Mouse (Mus musculus): ENCODE measurements around the gene Tspan18. TPM values are rescaled to one million over a fixed set of nuclear protein-coding genes. Genes with fewer than 3 reads are reported as not detected.

Tspan18 gene
- polyA plus RNA-seq, 1 experiment from 2014 or later, result 41.8 TPM

DNA sequence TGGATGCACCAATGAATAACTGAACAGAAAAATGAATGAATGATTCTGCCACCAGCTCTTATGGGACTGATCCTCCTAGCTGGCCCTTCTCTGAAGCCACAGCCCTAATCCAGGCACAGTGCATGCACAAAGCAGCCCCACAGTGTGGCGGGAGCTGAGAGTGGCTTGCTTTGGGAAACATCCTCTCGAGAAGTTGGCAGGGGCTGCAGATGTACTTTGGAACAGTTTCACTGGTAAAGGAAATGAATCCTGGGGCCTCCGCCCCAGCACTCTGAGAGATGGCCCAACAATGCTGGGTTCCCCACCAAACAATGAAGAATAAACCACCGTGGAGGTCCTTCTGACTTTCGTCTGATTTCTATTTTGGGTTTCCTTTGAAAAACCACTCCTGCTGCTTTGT, 64.2 kb downstream of the Tspan18 start:
- no peaks in the 10 kb centered on the region for H3K27me3 ChIP-seq
- no peak overlapping the region for H3K4me2 ChIP-seq
- ATAC-seq (ENCODE audit: low read depth), result no peak
- H3K4me3 ChIP-seq, result no peak overlapping the region
- H3K4me1 ChIP-seq (replicated peaks), result peaks cover 93% of the 10 kb centered on the region
- H3K9ac ChIP-seq, result no peak overlapping the region
- no peaks in the 10 kb centered on the region for H3K36me3 ChIP-seq
- H3K9me3 ChIP-seq, result no peaks in the 10 kb centered on the region
- H3K27ac ChIP-seq (replicated peaks), result peak overlapping the region; percentile 46
- WGBS, result 45% methylated on average over 5 of the region's 5 CpGs

DNA sequence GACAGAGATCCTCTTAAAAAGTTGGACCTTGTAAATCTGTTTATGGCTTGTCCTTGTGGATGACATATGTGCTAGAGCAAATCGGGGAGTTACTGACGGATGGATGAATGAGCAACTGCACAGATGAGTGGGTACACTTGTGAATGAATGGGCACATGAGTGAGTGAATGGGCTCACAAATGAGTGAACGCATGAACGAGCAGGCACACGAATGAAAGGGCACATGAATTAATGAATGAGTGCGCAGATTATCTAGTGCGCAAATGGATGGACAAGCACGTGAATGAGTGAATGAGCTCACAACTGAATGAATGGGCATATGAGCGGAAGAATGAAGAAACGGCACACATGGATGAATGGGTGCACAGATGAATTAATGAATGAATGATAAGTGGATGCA, 64.7 kb downstream of the Tspan18 start:
- H3K9me3 ChIP-seq, result no peaks in the 10 kb centered on the region
- H3K4me3 ChIP-seq, result no peak overlapping the region
- no peaks in the 10 kb centered on the region for H3K27me3 ChIP-seq
- no peak overlapping the region for H3K4me2 ChIP-seq
- no peak for ATAC-seq (ENCODE audit: low read depth)
- H3K27ac ChIP-seq (replicated peaks), result no peak overlapping the region
- H3K9ac ChIP-seq, result no peak overlapping the region
- WGBS, result 76% methylated on average over 10 of the region's 10 CpGs
- H3K36me3 ChIP-seq, result no peaks in the 10 kb centered on the region
- peaks cover 91% of the 10 kb centered on the region for H3K4me1 ChIP-seq (replicated peaks)

DNA sequence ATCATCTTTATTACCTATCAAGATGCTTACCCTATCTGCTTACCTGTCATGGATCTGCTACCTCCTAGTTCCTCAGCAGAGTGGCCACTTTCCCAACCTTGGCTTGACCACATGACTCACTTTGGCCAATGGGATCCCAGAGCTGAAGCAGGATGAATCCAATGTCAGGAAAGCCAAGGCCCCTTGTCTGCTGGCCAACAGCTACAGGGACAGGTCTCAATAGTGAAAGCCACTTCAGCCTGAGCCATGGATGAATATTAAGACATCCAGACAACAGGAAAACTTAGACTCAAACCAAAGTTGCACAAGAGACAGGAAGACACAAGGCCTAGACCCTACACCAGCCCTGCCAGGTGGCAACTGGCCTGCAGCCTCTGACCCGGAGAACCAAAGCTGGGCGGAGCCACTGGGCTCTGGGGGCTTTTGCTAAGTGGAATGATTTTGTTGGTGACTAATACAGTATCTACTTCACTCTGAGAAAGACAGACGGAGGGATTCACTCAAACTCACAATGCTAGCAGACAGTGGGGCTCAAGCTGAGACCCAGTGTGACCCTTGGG, 65.5 kb downstream of the Tspan18 start:
- Histone ChIP-seq H3K4me3 (no peak overlapping the region), H3K36me3 (no peaks in the 10 kb centered on the region), H3K27ac (replicated peaks) (peak overlapping the region; percentile 63; the same call in 1 of the 2 replicates), H3K4me1 (replicated peaks) (peaks cover 83% of the 10 kb centered on the region), H3K4me2 (no peak overlapping the region), H3K27me3 (no peaks in the 10 kb centered on the region), H3K9me3 (no peaks in the 10 kb centered on the region), H3K9ac (no peak overlapping the region)
- 89% methylated on average over 3 of the region's 3 CpGs for WGBS
- no peak for ATAC-seq (ENCODE audit: low read depth)

DNA sequence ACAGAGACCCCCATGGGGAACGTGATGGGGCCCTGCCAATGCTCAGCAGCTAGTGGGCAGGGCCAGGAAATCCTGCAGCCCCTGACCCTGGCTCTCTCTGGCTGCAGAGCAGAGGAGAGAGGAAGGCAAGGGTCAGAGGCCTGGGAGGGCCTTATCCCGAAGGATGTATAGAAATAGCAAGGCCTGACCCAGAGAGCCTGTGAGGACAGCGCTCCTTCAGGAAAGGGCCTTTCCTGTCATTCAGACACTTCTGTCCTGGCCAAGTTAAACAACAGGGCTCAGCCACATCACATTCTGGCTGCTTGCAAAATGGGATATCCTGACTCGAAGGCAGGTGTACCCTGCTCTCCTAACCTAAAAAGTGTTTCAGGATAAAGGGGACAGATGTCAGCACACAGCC, 66.5 kb downstream of the Tspan18 start:
- Histone ChIP-seq H3K4me3 (no peak overlapping the region), H3K9me3 (no peaks in the 10 kb centered on the region), H3K36me3 (no peaks in the 10 kb centered on the region), H3K9ac (0 out of 2 replicates have a peak overlapping the region, but pooled peaks have one; percentile 0), H3K4me2 (no peak overlapping the region), H3K4me1 (replicated peaks) (peaks cover 83% of the 10 kb centered on the region), H3K27ac (replicated peaks) (peak overlapping the region; percentile 63), H3K27me3 (no peaks in the 10 kb centered on the region)
- ATAC-seq (ENCODE audit: low read depth), result no peak
- 70% methylated on average over 4 of the region's 4 CpGs for WGBS

DNA sequence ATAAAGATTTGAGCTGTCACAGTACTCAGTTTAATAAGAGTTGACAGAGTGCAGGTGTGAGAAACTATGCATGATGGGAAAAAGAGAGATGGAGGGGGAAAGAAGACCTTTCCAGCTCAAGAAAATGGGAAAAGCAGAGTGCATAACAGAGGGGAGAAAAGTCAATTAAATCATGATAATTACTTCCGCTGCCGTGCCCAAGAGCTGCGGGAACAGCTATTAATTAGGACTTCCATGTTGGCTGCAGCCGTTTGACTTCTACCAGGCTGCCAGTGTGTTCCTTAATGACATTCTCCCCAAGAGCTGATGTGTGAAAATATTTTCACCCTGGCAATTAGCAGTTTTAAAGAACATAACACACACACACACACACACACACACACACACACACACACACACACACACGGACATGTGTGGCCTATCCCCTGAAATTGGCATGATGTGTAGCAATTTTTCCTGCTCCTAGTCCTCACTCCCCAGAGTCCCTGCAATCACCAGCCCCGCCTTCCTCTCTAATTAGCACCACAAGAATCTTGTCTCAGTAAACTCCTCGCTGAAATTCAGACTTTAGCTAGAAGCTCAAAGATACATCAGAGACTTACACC, 67.6 kb downstream of the Tspan18 start:
- H3K27me3 ChIP-seq, result no peaks in the 10 kb centered on the region
- 0 out of 2 replicates have a peak, but pooled peaks have one; percentile 26 for ATAC-seq (ENCODE audit: low read depth)
- H3K36me3 ChIP-seq, result no peaks in the 10 kb centered on the region
- peak overlapping the region; percentile 63 for H3K27ac ChIP-seq (replicated peaks)
- H3K9me3 ChIP-seq, result no peaks in the 10 kb centered on the region
- 30% methylated on average over 7 of the region's 7 CpGs for WGBS
- H3K9ac ChIP-seq, result no peak overlapping the region
- H3K4me2 ChIP-seq, result peak overlapping the region; percentile 1; the same call in 1 of the 2 replicates
- H3K4me3 ChIP-seq, result no peak overlapping the region
- peaks cover 83% of the 10 kb centered on the region for H3K4me1 ChIP-seq (replicated peaks)

DNA sequence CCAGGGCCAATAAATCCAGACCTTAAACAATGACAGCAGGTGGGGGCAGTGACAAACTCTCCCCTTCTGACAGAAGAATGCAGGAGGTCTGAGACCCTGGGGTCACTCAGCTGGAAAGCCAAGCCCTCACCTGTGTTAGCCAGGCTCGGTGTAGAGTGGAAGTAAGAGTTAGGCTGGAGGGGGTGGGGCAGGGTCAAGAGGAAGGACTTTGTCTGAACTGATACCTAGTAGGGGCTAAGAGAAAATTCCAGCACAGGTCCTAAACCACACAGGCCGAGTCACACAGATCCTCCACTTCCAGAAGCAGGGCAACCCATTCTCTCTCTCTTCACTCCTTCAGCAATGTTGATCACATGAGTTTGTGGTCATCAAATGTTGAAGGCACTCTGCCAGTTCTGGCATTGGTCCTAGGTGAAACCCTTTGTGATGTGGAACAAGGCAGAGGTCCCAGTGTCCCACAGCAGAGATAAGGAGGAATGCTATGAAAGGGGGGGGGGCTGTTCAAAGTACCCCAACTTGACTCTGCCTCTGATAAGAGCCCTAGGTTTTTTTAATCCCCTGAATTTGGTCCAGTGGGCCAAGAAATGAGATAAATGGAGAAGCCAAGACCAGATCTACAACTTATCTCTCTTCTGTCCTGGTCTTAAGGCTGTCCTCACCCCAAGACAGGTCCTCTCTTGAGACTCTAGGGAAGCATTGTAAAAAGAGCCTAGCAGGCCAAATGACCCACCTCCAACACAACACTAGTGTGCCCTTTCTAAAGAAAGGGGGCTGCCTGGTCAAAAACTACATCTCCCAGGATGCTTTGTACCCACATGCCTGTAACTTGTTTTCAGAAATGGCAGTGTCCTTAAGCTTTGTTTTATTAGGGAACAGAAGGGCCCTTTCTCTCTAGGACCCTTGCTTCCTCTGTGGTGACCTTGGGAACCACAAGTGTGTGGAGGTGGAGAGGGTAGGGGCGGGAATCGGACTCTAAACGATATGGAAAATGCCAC, 71.7 kb downstream of the Tspan18 start:
- 65% methylated on average over 5 of the region's 5 CpGs for WGBS
- no peak overlapping the region for H3K4me2 ChIP-seq
- no peaks in the 10 kb centered on the region for H3K27me3 ChIP-seq
- peak overlapping the region; percentile 59 for H3K27ac ChIP-seq (replicated peaks)
- peaks cover 83% of the 10 kb centered on the region for H3K4me1 ChIP-seq (replicated peaks)
- no peaks in the 10 kb centered on the region for H3K36me3 ChIP-seq
- H3K9ac ChIP-seq, result no peak overlapping the region
- H3K9me3 ChIP-seq, result no peaks in the 10 kb centered on the region
- H3K4me3 ChIP-seq, result no peak overlapping the region
- no peak for ATAC-seq (ENCODE audit: low read depth)

DNA sequence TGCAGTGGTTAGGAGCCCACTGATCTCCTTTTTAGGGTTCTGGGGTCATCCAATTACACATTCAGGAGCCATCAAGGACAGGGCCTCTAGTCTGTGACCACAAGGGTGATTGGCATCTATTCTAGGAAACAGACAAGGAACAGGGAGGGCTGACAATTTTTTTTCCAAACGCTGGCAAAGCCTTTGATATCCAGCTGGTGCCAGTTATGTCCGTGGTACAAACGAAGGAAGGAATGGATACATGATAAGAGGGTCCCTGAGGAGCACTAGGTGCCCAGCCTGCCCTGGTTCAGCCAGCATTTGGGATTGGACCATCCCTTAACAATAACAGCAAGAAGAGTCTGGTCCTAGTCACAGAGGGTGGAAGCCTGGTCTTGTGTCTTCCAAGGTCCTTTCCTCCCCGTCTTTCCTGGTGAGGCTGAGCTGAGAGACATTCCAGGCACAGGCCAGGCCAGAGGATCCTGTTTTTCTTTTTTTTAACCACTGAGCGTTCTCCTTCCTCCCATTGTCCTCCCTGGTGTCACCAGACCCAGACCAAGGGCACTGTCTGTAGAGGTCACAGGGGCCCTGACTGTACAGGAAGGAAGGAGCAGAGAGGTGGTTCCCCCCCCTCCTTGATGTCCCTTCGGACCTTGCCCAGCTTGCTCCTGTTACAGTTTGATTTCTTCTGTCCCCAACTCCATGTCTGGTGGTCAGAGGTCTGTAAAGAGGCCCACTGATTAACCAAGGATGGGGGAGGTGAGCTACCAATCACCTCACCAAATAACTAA, 72.6 kb downstream of the Tspan18 start:
- Histone ChIP-seq H3K27me3 (no peaks in the 10 kb centered on the region), H3K4me2 (no peak overlapping the region), H3K9ac (no peak overlapping the region), H3K4me3 (no peak overlapping the region), H3K36me3 (no peaks in the 10 kb centered on the region), H3K4me1 (replicated peaks) (peaks cover 83% of the 10 kb centered on the region), H3K9me3 (no peaks in the 10 kb centered on the region), H3K27ac (replicated peaks) (peak overlapping the region; percentile 59)
- WGBS, result 44% methylated on average over 6 of the region's 6 CpGs
- no peak for ATAC-seq (ENCODE audit: low read depth)

DNA sequence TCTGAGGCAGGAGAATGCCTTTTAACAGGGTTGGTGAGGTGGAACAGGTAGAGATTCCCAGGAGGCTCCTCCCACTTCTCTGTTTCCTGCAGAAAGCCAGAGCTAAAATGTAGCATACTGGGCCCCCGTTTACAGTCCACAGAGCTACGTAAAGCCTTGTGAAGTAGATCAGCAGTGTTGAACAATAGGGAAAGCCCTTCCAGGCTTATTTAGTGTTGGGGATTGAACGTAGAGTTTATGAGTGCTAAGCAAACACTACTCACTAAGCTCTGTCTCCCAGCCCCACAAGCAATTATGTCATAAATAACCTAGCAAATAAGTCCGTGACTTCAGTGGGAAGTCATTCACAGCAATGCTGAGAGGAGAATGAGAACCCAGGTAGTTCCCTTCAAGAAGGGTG, 76.7 kb downstream of the Tspan18 start:
- Histone ChIP-seq H3K4me2 (no peak overlapping the region), H3K36me3 (no peaks in the 10 kb centered on the region), H3K9ac (no peak overlapping the region; the same call in 1 of the 2 replicates), H3K4me3 (no peak overlapping the region), H3K27me3 (no peaks in the 10 kb centered on the region), H3K27ac (replicated peaks) (peak overlapping the region; percentile 71), H3K9me3 (no peaks in the 10 kb centered on the region), H3K4me1 (replicated peaks) (peaks cover 81% of the 10 kb centered on the region)
- ATAC-seq (ENCODE audit: low read depth), result no peak
- WGBS, result 14% methylated on average over 4 of the region's 4 CpGs

DNA sequence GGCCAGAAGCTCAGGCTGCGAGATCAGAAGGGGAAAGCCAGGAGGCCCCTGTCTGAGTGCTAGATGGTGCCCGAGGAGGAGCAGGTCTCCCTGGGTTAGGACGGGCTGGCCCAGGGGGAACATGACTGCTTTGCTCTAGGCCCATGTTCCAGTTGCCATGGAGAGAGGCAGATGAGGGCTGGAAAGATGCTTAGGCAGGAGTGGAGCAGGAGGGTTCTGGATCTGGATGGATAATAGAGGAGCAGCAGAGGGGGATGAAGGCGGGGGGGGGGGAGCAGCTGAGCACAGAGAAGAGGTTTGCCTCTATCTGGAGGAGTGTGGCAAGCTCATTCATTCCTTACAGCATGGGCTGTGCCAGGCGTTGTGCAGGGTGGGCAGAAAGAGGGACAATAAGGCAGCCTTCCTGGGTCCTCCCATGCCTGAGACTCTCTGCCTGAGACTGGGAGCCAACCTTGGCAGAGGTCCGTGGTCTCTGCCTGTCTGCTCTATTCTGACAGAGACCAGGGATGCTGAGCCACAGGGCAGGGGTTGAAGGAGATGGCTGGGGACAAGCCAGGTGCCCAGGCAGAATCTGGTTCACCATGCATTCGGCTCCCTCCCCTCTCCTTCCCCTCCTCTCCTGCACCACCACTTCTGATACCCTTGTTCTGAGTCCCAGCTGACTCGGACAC, 77.4 kb downstream of the Tspan18 start:
- H3K4me3 ChIP-seq, result no peak overlapping the region
- peak overlapping the region; percentile 71 for H3K27ac ChIP-seq (replicated peaks)
- H3K9me3 ChIP-seq, result no peaks in the 10 kb centered on the region
- 54% methylated on average over 8 of the region's 8 CpGs for WGBS
- H3K4me2 ChIP-seq, result no peak overlapping the region
- peak overlapping the region; percentile 41 for H3K9ac ChIP-seq
- H3K36me3 ChIP-seq, result no peaks in the 10 kb centered on the region
- H3K27me3 ChIP-seq, result no peaks in the 10 kb centered on the region
- H3K4me1 ChIP-seq (replicated peaks), result peaks cover 80% of the 10 kb centered on the region
- peak; percentile 16; the same call in 1 of the 2 replicates for ATAC-seq (ENCODE audit: low read depth)

DNA sequence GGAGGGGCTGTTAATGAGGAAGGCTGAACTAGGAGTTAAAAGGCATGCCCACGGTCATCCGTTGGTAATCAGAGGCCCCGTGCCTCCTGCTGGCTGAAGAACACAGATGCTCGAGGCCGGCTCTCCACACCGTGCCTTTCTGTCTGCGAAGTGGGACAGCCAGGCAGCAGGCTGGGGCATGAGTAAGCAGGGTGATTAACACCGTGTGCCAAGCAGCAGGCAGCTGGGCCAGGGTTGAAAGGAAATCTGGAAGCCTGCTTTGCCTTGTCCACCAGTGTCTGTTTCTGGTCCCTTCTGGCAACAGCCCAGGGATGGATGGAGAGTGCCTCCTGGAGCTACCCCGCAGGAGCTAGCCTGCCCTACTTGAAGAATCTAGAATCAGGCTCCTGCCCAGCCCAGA, 81.9 kb downstream of the Tspan18 start:
- Histone ChIP-seq H3K27ac (replicated peaks) (peak overlapping the region; percentile 56), H3K9ac (no peak overlapping the region; the same call in 1 of the 2 replicates), H3K27me3 (no peaks in the 10 kb centered on the region), H3K9me3 (no peaks in the 10 kb centered on the region), H3K36me3 (no peaks in the 10 kb centered on the region), H3K4me2 (no peak overlapping the region), H3K4me1 (replicated peaks) (peaks cover 84% of the 10 kb centered on the region), H3K4me3 (no peak overlapping the region)
- ATAC-seq (ENCODE audit: low read depth), result peak; percentile 69
- 14% methylated on average over 9 of the region's 9 CpGs for WGBS

DNA sequence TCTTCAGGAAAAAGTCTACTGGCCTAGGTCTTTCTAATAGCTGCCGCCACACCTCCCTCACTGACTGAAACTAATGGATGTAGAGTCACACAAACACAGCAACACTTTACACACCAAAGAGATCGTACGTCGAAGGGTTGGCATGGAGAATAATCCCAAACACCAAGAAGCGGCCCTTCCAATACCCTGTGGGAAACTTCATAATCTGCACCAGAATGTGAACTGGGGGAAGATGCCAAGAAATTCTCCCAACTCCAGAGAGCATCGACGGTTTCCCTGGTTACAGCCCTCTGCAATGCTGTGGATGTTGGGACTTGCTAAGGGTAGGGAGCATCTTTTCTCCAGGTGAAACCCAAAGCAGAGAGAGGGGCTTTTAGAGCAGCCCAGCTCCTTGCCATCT, 83.7 kb downstream of the Tspan18 start:
- 71% methylated on average over 7 of the region's 7 CpGs for WGBS
- no peak overlapping the region for H3K4me3 ChIP-seq
- H3K27me3 ChIP-seq, result no peaks in the 10 kb centered on the region
- H3K36me3 ChIP-seq, result no peaks in the 10 kb centered on the region
- ATAC-seq (ENCODE audit: low read depth), result no peak
- no peak overlapping the region for H3K4me2 ChIP-seq
- H3K4me1 ChIP-seq (replicated peaks), result peaks cover 84% of the 10 kb centered on the region
- H3K9ac ChIP-seq, result no peak overlapping the region
- no peaks in the 10 kb centered on the region for H3K9me3 ChIP-seq
- H3K27ac ChIP-seq (replicated peaks), result peak overlapping the region; percentile 89; the same call in 1 of the 2 replicates

All from neural tube, embryonic 13.5 days (tissue).